Comparison of ENCODE assay signal across 7 mouse cellular contexts in the genomic region with DNA sequence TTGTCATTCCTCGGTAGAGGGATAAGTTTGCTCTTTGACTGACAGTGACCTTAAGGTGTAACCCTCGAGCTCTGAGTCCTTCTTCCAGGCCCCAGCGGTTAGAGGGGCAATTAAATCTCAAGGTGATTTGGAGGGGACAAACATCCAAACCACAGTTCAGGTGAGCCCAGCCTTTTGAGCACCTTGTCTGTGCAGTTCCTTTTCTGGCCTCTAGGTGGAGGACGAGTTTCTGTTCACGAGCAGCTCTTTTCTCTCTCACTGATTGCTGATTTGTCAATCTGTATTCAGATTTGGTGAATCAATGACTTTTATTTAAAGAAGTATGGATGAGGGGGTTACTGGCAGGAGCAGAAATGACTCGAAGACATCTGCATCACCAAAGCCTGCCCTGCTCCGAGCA.
DNase-seq lines count a peak whose midpoint lies in the region; ATAC-seq and TF ChIP-seq lines count a peak whose summit lies in the region.

No protein-coding gene starts in this region.

- no peak overlapping the region for H3K9ac ChIP-seq in kidney, embryonic 15.5 days
- H3K9ac ChIP-seq in limb, embryonic 11.5 days (ENCODE audit: low read length): no peak overlapping the region

- H3K4me2 ChIP-seq in kidney, embryonic 15.5 days: no peak overlapping the region
- H3K4me2 ChIP-seq in limb, embryonic 11.5 days (ENCODE audit: low read depth, severe bottlenecking): no peak overlapping the region

- no peak overlapping the region for H3K27ac ChIP-seq in kidney, adult 2 months (ENCODE audit: insufficient read depth, low read depth, low read length)
- no peak overlapping the region for H3K27ac ChIP-seq in kidney, embryonic 15.5 days
- H3K27ac ChIP-seq in limb, embryonic 11.5 days (replicated peaks; ENCODE audit: low read depth, low read length): no peak overlapping the region

- no peaks in the 10 kb centered on the region for H3K27me3 ChIP-seq in kidney, adult 2 months (replicated peaks; ENCODE audit: control insufficient read depth, insufficient read depth, low read length)
- no peaks in the 10 kb centered on the region for H3K27me3 ChIP-seq in kidney, embryonic 15.5 days
- peaks cover 7% of the 10 kb centered on the region; the same call in 1 of the 2 replicates for H3K27me3 ChIP-seq in E14TG2a.4 (ENCODE audit: insufficient read depth, low read length)
- H3K27me3 ChIP-seq in limb, embryonic 11.5 days (ENCODE audit: control insufficient read depth, insufficient read depth, low read length): no peaks in the 10 kb centered on the region

- H3K4me3 ChIP-seq in kidney, adult 2 months (ENCODE audit: insufficient read depth, low read depth, low read length): no peak overlapping the region
- no peak overlapping the region for H3K4me3 ChIP-seq in kidney, embryonic 15.5 days (replicated peaks)
- H3K4me3 ChIP-seq in E14TG2a.4 (replicated peaks; ENCODE audit: low read length): no peak overlapping the region
- no peak overlapping the region for H3K4me3 ChIP-seq in limb, embryonic 11.5 days (ENCODE audit: low read depth, low read length)

- no peak for TF ChIP-seq POLR2A in kidney, adult 2 months (IDR thresholded peaks at IDR 0.05; ENCODE audit: low read depth, low read length)

- 30% methylated on average over 7 of the region's 7 CpGs for WGBS in kidney, adult 2 months
- 36% methylated on average over 7 of the region's 7 CpGs for WGBS in kidney, embryonic 15.5 days
- 34% methylated on average over 7 of the region's 7 CpGs for WGBS in limb, embryonic 11.5 days

- DNase-seq in kidney, adult 2 months: peak; percentile 38
- peak; percentile 50 for DNase-seq in R1 (ENCODE audit: low read depth, low spot score)
- peak; percentile 48 for DNase-seq in embryo, embryonic 11 days
- DNase-seq in limb, embryonic 11.5 days (ENCODE audit: low spot score): peak; percentile 64
- peak; percentile 14 for DNase-seq in thymus, postnatal 25 days

- no peaks in the 10 kb centered on the region for H3K36me3 ChIP-seq in kidney, adult 2 months (ENCODE audit: control insufficient read depth, insufficient read depth, low read length)
- no peaks in the 10 kb centered on the region for H3K36me3 ChIP-seq in kidney, embryonic 15.5 days
- no peaks in the 10 kb centered on the region for H3K36me3 ChIP-seq in E14TG2a.4 (ENCODE audit: insufficient read depth, low read length)
- H3K36me3 ChIP-seq in limb, embryonic 11.5 days (ENCODE audit: control insufficient read depth, insufficient read depth, low read length): no peaks in the 10 kb centered on the region

- no peak for ATAC-seq in kidney, embryonic 15.5 days (replicated peaks; ENCODE audit: low FRiP score)
- ATAC-seq in limb, embryonic 11.5 days (ENCODE audit: insufficient number of reproducible peaks, low FRiP score, low TSS enrichment, low read depth): no peak

- H3K9me3 ChIP-seq in kidney, embryonic 15.5 days (replicated peaks): no peaks in the 10 kb centered on the region
- no peaks in the 10 kb centered on the region for H3K9me3 ChIP-seq in E14TG2a.4 (ENCODE audit: low read length)
- H3K9me3 ChIP-seq in limb, embryonic 11.5 days (ENCODE audit: control insufficient read depth, low read length): no peaks in the 10 kb centered on the region

- TF ChIP-seq CTCF in kidney, adult 2 months (conservative IDR thresholded peaks at IDR 0.05; ENCODE audit: insufficient read depth, insufficient read length, low read depth, low read length): peak; percentile 63
- peak; percentile 84 for TF ChIP-seq CTCF in E14TG2a.4 (conservative IDR thresholded peaks at IDR 0.05; ENCODE audit: low read length)

- no peaks in the 10 kb centered on the region for H3K4me1 ChIP-seq in kidney, adult 2 months (ENCODE audit: control insufficient read depth, insufficient read depth, low read length)
- H3K4me1 ChIP-seq in kidney, embryonic 15.5 days: no peaks in the 10 kb centered on the region
- no peaks in the 10 kb centered on the region; the same call in 1 of the 2 replicates for H3K4me1 ChIP-seq in E14TG2a.4 (replicated peaks; ENCODE audit: low read depth, low read length)
- no peaks in the 10 kb centered on the region for H3K4me1 ChIP-seq in limb, embryonic 11.5 days (ENCODE audit: control insufficient read depth, insufficient read depth, low read length)

Comparison
In these comparisons a context has a peak if more than half of its experiments do, and no peak if none do; other contexts are left out.
1. DNase-seq: peak in every context shown above with its lines; median percentile 64 in limb, embryonic 11.5 days; 50 in R1; 48 in embryo, embryonic 11 days; 38 in kidney, adult 2 months; 14 in thymus, postnatal 25 days.